Mouse (Mus musculus): ENCODE measurements around the gene Krt8. TPM values are rescaled to one million over a fixed set of nuclear protein-coding genes. Genes with fewer than 3 reads are reported as not detected.

The Krt8 gene
- total and polyA plus RNA-seq, 3 experiments, result 0.69 to 0.93 TPM; not detected in 1

DNA sequence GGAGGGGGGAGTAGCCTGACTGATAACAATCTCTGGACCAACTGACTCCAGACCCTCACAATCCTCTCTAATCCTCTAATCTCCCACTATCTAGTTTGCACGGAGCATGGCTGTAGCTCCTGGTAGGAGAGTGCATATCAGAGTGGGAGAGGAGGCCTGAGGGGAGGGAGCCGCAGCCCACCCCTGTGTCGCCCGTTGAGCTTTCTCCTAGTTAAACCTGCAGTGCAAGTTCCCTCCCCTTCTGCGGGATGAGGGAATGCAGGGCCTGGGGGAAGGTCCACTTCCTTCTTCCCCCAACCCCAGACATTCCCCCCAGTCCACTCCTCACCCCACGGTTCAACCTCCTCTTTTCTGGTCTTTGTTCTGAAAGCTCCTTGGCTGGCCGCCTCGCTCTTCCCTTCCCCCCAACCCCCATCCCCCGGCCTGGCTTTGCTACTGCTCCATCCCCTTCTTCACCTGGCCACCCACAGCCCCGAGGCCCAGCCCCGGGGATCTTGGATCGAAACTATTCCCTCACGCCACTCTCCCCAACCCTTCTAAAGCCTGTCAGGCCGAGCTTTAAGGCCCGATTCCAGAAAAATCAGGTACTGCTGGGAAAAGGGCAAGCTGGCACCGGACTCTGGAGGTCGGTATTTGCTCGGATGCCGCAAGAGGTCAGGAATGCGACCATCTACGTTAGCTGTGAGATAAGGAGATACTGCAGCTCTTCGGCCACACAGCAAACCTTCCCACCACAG is 21.0 kb upstream of the Krt8 start:
- no peak overlapping the region for H3K9ac ChIP-seq (ENCODE audit: control insufficient read depth, low read depth, low read length, poor library complexity, severe bottlenecking)
- H3K27me3 ChIP-seq (ENCODE audit: control insufficient read depth in 1 of 2, insufficient read depth in 2 of 2, low read length in 2 of 2), result peaks cover 4 to 6% of the 10 kb centered on the region in 2 experiments; a peak in 3 of 4 replicates
- H3K4me1 ChIP-seq (ENCODE audit: control insufficient read depth in 1 of 2, insufficient read depth in 2 of 2, low read length in 2 of 2), result no peaks in the 10 kb centered on the region
- DNase-seq (ENCODE audit: low read depth, low spot score), result no peak
- no peak overlapping the region for H3K27ac ChIP-seq (ENCODE audit: control insufficient read depth, low read depth, low read length)
- H3K79me2 ChIP-seq (ENCODE audit: control insufficient read depth, insufficient read depth, low read length, poor library complexity), result no peaks in the 10 kb centered on the region
- TF ChIP-seq MXI1 (IDR thresholded peaks at IDR 0.05; ENCODE audit: low read depth, low read length), result no peak
- TF ChIP-seq CHD1 (IDR thresholded peaks at IDR 0.05; ENCODE audit: low read depth, low read length), result no peak
- TF ChIP-seq UBTF (IDR thresholded peaks at IDR 0.05; ENCODE audit: borderline replicate concordance, insufficient read depth, low read depth, low read length), result no peak
- TF ChIP-seq TAL1 (IDR thresholded peaks at IDR 0.05; ENCODE audit: low read length), result no peak
- no peak for TF ChIP-seq HCFC1 (IDR thresholded peaks at IDR 0.05; ENCODE audit: low read depth, low read length)
- TF ChIP-seq MAFK (IDR thresholded peaks at IDR 0.05; ENCODE audit: borderline replicate concordance, low read depth, low read length), result no peak
- no peak for TF ChIP-seq CTCF (IDR thresholded peaks at IDR 0.05 in 2 of 3, conservative IDR thresholded peaks at IDR 0.05 in 1 of 3; ENCODE audit: control insufficient read depth in 1 of 3, insufficient read depth in 1 of 3, low read depth in 2 of 3, low read length in 3 of 3, poor library complexity in 1 of 3, severe bottlenecking in 1 of 3)
- TF ChIP-seq GABPA (IDR thresholded peaks at IDR 0.05; ENCODE audit: low read depth, low read length), result no peak
- TF ChIP-seq NELFE (IDR thresholded peaks at IDR 0.05; ENCODE audit: low read depth, low read length), result no peak
- no peak for TF ChIP-seq EP300 (IDR thresholded peaks at IDR 0.05; ENCODE audit: low read depth in 1 of 2, low read length in 2 of 2)
- TF ChIP-seq ZC3H11A (IDR thresholded peaks at IDR 0.05; ENCODE audit: low read depth, low read length), result no peak
- no peak for TF ChIP-seq MAZ (IDR thresholded peaks at IDR 0.05; ENCODE audit: low read depth, low read length)
- no peak for TF ChIP-seq BHLHE40 (IDR thresholded peaks at IDR 0.05; ENCODE audit: borderline replicate concordance, low read depth, low read length)
- TF ChIP-seq POLR2A (IDR thresholded peaks at IDR 0.05; ENCODE audit: control insufficient read depth in 1 of 2, insufficient read depth in 1 of 2, low read depth in 1 of 2, low read length in 2 of 2, poor library complexity in 1 of 2), result no peak
- TF ChIP-seq MEF2A (IDR thresholded peaks at IDR 0.05; ENCODE audit: extremely low read depth, insufficient replicate concordance, low read depth, low read length, poor library complexity, severe bottlenecking), result no peak
- no peak for TF ChIP-seq ZKSCAN1 (IDR thresholded peaks at IDR 0.05; ENCODE audit: low read depth, low read length)
- TF ChIP-seq MAX (IDR thresholded peaks at IDR 0.05; ENCODE audit: low read length), result no peak
- no peak for TF ChIP-seq KAT2A (conservative IDR thresholded peaks at IDR 0.05; ENCODE audit: low read depth, low read length)
- TF ChIP-seq ZMIZ1 (IDR thresholded peaks at IDR 0.05; ENCODE audit: low read depth, low read length), result no peak
- H3K4me3 ChIP-seq (ENCODE audit: control insufficient read depth in 1 of 2, insufficient read depth in 1 of 2, low read depth in 2 of 2, low read length in 2 of 2), result no peak overlapping the region
- no peaks in the 10 kb centered on the region for H3K36me3 ChIP-seq (ENCODE audit: control insufficient read depth in 1 of 2, insufficient read depth in 2 of 2, low read length in 2 of 2)
- H3K9me3 ChIP-seq (replicated peaks; ENCODE audit: insufficient read depth, low read length), result no peaks in the 10 kb centered on the region

- H3K79me2 ChIP-seq (ENCODE audit: control insufficient read depth, insufficient read depth, low read length, poor library complexity), result no peaks in the 10 kb centered on the region
- TF ChIP-seq MYC (IDR thresholded peaks at IDR 0.05; ENCODE audit: low read depth, low read length) (no peak), RAD21 (IDR thresholded peaks at IDR 0.05; ENCODE audit: low read depth, low read length) (no peak), CHD2 (IDR thresholded peaks at IDR 0.05; ENCODE audit: low read length) (no peak), ZMIZ1 (IDR thresholded peaks at IDR 0.05; ENCODE audit: low read depth, low read length) (no peak), RCOR1 (IDR thresholded peaks at IDR 0.05; ENCODE audit: low read depth, low read length) (no peak), CHD1 (IDR thresholded peaks at IDR 0.05; ENCODE audit: low read depth, low read length) (no peak), POLR2AphosphoS2 (IDR thresholded peaks at IDR 0.05; ENCODE audit: low read length) (no peak), MEF2A (IDR thresholded peaks at IDR 0.05; ENCODE audit: extremely low read depth, insufficient replicate concordance, low read depth, low read length, poor library complexity, severe bottlenecking) (no peak), CTCF (IDR thresholded peaks at IDR 0.05 in 2 of 3, conservative IDR thresholded peaks at IDR 0.05 in 1 of 3; ENCODE audit: control insufficient read depth in 1 of 3, insufficient read depth in 1 of 3, low read depth in 2 of 3, low read length in 3 of 3, poor library complexity in 1 of 3, severe bottlenecking in 1 of 3) (no peak), ZKSCAN1 (IDR thresholded peaks at IDR 0.05; ENCODE audit: low read depth, low read length) (no peak)
- H3K9ac ChIP-seq (ENCODE audit: control insufficient read depth, low read depth, low read length, poor library complexity, severe bottlenecking), result no peak overlapping the region
- H3K27ac ChIP-seq (ENCODE audit: control insufficient read depth, low read depth, low read length), result no peak overlapping the region
- H3K36me3 ChIP-seq (ENCODE audit: control insufficient read depth in 1 of 2, insufficient read depth in 2 of 2, low read length in 2 of 2), result no peaks in the 10 kb centered on the region
- DNase-seq (ENCODE audit: low read depth, low spot score), result no peak
- H3K4me1 ChIP-seq (ENCODE audit: control insufficient read depth in 1 of 2, insufficient read depth in 2 of 2, low read length in 2 of 2), result no peaks in the 10 kb centered on the region
- peaks cover 2 to 3% of the 10 kb centered on the region in 2 experiments; a peak in 2 of 4 replicates for H3K27me3 ChIP-seq (ENCODE audit: control insufficient read depth in 1 of 2, insufficient read depth in 2 of 2, low read length in 2 of 2)
- no peaks in the 10 kb centered on the region for H3K9me3 ChIP-seq (replicated peaks; ENCODE audit: insufficient read depth, low read length)
- no peak overlapping the region for H3K4me3 ChIP-seq (ENCODE audit: control insufficient read depth in 1 of 2, insufficient read depth in 1 of 2, low read depth in 2 of 2, low read length in 2 of 2)
Measured at GRCm38 (mm10) chr15:102023888-102024287, 19.6 kb upstream of the Krt8 start.

Measured in MEL (cell line).